Mouse (Mus musculus): Measurements from ENCODE around the gene Jdp2.

The Jdp2 gene

DNA sequence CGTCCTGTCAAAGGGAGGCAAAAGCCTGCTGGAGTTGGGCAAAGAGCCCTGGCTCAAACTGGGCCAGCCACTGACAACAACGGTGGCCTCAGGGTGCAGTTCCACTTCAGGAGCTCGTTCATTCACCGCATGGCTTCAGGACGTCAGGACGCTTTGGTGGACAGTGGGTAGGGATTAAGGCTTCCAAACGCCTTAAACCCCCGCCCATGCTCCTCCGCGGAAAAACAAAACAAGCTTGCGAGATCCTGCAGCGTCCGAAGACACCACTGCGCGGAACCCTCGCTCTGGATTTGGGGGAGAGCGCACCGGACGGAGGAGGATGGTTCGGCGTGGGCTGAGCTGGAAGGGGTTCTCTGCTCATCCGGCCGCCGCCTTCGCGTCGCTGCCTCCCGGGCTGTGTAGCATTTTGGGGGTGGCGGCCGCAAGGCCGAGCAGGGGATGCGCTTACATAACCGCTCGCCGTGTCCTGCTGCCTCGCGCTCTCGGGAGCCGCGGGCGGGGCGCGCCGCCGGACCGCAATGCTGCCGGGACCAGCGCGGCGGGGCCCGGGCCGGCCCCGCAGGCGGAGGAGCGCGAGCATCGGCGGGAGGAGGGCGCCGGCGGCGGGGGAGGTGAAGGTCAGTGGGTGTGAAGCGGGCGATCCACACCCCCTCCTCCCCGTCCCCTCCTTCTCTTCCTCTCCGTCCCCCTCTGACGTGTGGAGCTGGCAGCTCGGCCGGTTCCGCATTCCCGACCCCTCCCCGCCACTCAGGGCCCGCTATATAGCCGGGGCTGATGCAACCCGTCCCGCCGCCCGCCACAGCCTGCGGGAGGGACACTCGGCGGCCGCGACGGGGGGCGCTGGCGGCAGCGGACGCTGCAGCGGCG, at the start of gene Jdp2:
Gene Jdp2 (plus strand): TSS at position 417 of the 867 bp plus-strand sequence.
- peak; percentile 91 to 96 for DNase-seq

DNA sequence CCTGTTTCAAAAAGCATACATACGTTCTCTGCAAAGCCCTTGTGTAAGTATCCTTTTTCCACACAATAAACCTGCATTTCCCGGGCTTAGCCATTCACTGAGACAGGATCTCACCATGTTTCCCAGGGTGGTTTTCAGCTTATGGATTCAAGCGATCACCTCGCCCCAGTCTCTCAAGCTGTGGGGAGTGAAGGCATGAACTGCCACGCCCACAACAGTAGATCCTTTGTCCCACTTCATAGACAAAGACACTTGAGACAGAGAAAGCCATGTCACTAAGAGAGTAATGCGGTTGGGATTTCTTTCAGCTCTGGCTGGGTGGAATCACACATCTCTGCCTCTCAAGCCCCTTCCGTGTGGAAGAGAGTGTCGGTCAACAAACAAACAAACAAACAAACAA, 49.2 kb upstream of the Jdp2 start:
- no peak for DNase-seq

DNA sequence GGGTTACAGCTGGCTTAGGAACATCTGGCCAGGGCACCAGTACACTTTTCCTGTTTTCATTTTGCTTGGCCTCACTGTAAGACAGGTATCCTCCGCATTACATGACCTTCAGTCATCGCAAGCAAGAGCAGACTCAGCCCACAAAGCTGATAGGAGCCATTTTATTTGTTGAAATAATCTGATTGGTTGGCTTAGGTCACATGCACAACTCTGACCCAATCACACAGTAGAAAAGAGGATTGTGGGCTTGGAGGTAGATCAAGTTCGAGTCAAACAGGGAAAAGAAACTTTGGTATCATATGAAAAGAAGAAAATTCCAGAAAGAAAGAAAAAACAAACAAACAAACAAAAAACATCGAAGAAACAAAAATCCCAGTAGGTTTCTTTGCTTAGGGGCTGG, 48.4 kb upstream of the Jdp2 start:
- DNase-seq = no peak

DNA sequence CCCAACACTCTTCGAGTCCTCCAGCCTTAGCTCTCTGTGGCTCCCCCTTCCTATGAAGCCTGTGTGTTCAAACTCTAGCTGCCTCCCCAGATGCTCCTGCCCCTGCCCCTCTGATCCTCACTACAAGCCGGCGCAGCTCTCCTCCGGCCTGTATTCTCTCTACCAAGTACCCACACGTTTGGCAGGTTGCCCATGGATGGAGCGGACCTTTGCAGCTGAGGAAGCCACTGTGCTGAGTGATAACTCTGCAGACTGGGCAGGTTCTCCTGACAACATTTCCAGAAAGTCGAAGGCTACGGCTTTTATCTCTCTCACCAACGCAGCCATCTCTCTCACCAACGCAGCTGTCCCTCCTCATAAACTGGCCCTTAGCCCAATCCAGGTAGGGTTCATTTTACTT, 39.5 kb upstream of the Jdp2 start:
- peak; percentile 66 for DNase-seq

DNA sequence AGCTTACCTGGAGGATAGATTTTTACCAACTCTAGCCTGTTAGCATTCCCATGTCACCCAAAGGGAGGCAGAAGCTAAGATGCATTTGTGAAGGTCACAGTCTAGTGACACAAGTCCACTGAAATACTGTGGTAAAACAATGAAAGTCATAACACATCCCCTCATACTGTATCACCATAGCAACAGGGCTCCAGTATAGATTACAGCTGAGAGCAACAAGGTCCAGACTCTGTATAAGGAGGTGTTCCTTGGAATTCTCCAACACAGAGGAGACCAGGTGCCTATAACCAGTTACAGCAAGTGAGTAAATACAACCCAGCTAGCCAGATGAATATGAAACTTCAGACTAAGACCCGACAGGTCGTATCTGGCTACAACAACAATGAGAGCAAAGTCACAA, 33.4 kb upstream of the Jdp2 start:
- no peak for DNase-seq

DNA sequence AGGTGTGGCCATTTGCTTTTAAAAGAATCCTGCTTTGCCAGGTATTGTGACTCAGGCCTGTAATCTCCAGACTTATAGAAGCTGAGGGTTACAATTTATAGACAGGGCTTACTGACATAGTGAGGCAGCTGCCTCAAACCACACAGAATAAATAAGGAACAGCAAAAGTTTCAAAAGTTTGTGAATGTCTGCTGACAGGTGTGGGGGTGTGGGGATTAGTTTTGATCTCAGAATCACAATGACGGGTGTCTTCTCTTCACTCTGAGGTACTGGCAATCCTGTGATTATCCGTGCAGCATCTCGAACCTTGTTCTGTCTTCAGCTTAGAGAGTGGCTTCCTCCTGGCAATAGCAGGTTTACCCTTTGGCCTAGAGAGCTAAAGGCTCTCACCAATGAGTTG, 30.5 kb upstream of the Jdp2 start:
- DNase-seq = no peak

DNA sequence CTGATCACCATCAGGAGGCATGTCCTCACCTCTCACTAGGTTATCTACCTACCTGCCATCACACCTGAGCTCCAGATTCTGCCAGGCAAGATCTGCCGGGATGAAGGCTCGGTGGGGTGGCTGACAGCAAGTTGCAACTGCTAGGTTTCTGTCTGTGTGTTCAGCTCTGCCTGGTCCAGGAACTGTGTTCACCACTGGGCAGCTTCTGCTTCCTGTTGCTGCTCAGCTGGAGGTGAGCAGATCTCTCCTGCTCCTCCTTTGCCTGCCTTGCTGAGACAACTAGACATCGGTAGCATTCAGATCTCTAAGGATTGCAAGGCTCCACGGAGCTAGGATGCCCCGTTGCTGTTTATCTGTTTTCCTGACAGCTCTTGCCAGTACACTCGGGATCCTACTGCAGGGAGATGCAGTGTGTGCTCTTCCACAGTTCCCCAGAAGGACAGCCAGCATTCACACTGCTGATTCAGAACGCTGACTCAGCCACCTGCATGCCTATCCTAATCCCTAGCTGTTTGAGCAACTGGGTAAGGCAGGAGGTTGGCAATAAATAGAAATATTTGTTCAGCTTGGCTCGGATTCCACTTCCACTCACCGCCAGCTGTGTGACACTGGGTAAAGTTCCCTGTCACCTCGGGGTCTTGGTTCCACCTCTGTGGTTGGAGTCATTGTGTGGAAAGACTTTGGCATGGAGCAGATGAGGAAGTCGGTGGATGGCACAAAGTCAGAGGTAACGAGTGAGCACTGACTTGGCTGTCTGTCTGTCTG, 29.3 kb upstream of the Jdp2 start:
- no peak for DNase-seq

DNA sequence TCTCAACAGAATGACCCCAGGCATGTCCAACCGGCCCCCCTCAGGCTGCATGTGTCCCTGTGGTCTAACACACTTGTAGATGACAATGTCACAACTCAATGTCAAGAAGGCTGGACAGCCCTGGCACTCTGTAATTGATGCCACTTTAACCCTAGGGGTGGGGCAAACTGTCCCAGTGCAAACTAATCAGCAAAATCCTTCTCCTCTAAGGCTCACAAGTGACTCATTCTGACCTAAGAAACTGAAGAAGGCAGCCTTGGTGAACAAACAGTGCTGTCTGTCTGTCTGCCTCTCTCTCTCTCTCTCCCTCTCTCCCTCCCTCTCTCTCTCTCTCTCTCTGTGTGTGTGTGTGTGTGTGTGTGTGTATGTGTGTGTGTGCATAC, 28.7 kb upstream of the Jdp2 start:
- no peak for DNase-seq

DNA sequence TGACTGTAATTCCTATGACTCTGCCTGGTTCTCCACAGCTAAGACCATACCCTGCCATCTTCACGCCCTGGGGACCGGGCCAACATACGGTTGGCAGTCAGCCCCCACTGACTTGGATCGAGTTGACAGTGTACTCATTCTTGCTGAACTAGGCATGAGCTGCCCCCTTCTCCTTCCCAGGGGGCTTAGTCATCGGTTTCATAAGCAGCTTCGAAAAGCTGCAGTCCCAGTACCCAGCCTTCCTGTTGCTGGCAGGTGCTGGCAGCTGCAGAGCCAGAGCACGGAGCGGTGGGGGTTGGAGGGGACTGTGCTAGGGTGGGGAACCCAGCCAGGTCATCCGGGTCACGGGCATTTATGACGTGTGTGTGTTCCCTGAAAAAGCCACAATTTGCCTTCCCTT, 27.5 kb upstream of the Jdp2 start:
- peak; percentile 78 to 87 for DNase-seq

DNA sequence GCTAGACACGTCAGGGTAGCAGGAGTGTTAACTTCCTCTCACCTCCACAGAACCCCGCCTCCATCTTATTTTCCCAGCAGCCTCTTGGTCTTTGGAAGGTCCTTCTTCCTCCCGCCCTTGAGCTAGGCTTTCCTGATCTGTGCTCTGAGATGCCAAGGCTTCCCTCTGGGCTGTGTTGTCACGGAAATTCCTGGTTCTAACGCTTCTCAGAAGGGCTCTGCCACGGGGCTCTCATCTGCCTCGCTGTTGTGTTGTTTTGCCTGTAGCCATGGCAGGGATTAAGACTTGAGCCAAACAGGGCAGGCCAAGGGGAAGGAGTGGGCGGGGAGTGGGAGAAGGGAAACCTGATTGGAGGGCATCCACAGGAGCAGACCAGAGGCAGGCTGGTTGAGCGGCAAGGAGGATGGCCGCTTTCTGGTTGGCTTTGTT, 26.8 kb upstream of the Jdp2 start:
- DNase-seq = peak; percentile 87 to 91

DNA sequence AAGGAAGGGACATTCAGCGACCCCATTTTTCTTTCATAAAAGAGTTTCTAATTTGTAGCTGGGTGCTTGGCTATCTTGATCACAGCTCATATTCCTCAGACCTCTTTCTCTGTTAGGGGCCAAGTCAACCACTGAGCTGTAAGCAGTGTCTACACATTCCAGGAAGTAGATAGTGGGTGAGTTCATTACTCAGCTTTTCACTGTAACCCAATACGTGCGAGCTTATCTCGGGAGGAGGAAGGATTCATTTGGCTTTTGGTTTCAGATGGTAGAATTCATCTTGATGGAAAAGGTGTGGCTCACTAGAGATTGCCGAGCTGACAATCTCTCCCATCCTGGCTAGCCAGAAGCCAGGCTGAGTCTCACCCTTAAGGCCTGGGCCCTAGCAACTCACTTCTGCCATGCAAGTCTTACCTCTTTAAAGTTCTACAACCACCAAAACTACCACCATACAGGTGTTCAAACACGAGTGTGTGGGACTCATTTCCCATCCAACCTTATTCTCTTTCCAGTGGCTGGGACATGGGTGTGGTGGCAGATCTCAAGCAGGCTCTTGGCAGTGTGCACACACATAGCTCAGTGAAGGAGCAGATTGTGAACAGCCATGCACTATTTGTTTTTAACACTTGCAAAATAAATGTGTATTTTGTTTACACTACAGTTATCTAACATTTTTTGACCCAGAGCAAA, 23.9 kb upstream of the Jdp2 start:
- no peak for DNase-seq

DNA sequence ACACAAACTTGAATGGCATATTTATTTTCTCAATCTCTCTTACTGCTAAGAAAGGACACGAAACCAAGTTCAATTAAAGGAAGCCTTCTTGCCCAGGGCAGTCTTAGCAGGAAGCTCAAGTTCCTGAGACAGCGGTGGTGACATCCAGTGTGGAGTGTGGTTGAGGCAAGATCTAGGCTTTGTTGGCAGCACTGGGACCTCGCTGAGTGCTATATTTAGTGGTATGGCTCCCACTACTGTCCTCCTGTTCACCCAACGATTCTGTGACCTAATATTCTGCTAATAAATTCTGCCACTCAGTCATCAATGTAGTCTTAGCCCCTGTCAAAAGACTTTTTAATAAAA, 23.4 kb upstream of the Jdp2 start:
- DNase-seq = no peak

DNA sequence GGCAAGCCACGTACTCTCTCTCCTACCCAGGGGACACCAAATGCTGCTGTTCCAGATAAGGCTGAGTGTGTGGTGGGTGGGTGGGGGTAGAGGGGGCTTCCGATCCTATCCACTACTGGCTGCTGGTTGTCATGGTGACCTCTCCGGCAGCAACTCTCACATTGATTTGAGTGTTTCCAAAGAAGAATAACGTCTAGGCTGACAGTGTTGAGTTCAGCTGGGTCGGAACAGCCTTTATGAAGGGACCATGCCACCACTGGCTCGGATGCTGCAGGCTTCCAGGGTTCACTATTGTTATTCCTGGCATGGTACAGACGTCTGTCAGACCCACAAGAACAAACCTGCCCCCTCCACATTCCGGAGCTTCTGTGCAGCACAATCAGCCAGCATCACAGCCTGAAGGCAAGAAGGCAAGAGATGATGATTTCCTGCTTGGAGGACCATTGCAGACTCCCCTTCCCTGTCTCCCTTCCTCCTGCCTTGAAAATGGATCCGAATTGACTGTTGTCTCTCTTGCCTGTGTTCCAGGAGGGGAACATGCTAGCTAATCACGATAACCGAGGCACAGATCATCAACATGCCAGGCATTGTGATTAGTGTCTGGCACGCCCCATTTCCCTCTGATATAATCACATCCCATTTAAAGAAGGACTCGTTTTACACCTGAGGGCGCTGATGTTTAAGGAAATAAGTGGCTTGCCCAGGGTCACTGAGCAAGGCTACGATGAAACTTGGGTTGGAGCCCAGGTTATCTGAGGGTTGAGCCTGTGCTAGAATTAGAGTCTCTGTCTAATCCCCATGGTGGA, 17.4 kb upstream of the Jdp2 start:
- DNase-seq = no peak

DNA sequence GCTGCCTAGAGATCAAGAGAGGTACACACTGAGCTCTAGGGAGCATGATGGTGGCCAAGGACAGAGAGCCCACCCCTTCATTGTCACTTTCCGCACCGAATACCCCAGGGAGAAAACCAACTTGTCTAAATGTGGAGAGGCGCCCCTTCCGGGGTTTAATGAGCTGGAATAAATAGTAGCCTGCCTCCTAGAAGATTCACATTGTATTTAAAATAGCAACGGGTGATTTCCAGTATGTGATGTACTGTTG, 16.8 kb upstream of the Jdp2 start:
- no peak for DNase-seq

DNA sequence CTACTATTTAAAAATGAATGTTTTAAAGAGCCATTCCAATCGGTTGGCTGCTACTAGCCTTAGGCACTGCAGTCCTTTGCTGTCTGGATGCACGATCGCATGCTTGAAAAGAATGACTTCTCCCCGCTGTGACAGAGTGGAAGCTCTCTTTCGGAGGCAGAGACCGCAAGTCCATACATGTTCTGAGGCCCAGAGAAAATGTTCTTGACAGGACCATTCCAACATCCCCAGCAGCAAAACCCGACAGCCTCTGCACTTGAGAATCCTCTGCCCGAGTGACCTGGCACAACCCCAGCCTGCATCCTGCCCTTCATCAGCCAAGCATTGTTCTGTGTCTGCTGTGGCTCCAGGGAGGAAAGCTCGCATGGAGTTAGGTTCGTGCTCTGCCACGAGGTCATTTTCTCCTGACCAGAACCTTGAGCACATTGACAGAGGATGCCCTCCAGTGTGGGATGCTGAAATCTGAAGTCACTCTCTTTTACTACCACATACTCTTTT, 13.0 kb upstream of the Jdp2 start:
- peak in 1 of 2 experiments; percentile 49 for DNase-seq

DNA sequence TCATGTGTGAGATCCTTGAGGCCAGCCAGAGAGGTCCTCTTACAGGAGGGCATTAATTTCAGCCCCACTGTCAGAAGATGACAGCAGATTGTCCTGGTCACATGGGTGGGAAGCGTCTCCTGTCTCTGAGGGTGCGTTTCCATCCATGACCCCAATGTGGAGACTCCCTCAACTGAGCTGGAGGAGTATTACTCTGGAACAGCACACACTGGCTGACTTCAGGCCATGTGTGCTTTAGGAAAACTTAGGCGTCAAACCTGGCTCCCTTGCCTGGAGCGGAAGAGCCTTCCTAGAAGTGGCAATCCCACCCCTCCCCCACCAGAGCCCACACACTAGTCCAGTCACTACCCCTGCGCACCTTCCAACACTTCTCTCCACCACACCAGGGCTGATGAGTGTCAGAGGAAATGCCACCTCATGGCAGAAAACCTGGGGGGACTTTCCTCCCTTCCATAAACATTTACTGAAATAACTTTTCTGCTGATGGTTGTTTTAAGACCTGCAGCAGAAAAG, 8.9 kb upstream of the Jdp2 start:
- no peak for DNase-seq

DNA sequence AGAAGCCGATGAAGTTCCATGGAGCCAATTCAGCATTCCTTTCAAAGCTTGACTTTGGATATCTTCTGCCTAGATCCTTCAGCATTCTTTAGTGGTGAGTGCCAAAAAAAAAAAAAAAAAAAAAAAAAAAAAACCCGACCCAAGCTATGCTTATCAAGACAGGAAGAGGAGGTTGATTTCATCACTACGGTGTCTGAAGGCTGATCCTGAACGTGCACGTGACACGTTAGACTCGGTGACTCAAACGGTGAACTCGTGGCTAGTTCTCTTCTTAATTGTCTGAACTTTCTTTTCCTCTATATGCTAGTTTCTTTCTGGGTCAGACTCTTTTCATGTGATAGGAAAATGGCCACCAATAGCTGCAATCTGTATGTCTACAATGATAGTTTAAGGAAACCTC, 5.9 kb upstream of the Jdp2 start:
- DNase-seq = no peak

DNA sequence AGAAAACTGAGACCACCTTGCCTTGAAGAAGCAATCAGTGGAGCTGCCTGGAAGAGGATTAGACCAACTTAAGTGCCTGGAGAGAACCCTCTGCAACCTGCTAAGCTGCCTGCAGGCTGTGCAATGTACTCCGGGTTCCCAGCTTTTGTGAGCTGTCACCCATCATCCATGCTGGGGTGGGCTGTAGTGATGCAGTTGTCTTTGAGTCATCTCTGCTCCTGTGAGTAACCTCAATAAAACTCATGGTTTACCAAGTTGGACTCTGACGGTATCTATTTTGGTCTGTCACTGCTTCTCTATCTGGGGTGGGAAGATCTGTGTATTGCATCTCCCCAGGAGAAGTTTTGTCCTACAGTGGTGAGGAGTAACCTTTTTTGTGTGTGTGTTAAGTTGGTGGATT, 4.4 kb upstream of the Jdp2 start:
- DNase-seq = no peak

DNA sequence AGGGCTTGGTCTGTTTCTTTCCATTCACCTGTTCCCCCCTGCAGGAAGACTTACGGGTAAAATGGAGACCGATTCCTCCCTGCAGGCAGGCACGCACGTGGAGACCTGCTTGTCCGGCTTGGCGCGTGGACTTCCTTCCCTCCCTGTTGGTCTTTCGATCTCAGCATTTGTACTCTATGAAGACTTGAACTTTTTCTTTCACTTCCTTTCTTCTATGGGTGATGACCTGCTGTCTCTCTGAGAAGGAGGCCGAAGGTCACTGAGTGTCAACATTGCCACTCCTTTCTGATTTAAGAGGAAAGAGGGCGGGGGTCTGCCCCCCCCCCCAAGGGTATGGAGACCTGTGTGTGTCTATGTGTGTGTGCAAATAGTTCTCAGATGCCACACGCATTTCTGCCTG, 774 bp upstream of the Jdp2 start:
- peak in 1 of 2 experiments; percentile 24 for DNase-seq

DNA sequence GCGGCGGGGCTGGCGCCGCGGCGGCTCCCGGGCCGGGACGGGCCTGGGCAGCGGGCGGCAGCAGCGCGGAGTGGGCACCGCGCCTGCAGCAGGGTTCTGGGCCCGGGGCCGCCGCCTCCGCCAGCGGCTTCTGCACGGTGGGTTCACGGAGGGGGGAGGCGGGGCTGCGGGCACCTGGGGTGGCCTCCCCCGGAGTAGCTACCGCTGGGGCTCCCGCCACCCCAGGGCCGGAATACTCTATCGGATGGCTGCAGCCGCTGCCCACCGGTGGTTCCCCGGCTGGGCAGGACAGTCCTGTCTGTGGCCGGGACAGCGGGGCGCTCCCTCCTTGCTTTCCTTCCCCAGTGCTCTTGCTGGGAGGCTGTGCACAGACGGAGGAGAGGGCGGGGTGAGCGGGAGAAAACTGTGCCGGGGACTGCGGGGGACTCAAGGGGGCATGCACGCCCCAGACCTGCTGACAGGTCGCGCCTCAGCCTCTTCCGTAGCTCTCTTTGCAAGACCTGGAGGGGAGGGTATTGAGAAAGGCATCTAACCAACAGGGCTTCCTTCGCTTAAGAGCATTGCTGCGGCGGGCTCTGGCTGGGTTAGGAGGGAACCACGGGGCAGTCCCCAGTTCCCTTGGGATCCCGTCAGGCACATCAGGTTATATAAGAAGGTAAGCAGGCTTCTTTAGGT, 788 bp downstream of the Jdp2 start:
- DNase-seq = peak; percentile 62 to 64

DNA sequence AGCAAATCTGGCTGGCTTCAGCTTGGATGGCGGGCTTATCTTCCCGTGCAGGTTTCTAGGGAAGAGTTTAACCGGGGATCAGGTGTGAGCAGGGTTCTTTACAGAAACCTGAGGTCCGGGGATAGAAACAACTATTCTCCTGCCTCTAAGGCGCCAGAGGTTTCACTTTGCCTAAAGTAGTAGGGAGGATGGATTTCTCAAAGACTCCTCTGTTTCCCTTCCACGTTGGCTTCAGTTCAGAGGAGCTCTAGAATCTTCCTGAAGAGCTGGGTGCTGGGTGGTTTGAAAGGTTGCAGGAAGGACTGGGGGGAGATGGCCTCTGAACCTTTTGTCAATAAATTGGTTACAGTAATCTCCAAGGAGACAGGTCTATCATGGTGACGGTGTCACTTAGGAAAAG, 1.8 kb downstream of the Jdp2 start:
- no peak for DNase-seq

DNA sequence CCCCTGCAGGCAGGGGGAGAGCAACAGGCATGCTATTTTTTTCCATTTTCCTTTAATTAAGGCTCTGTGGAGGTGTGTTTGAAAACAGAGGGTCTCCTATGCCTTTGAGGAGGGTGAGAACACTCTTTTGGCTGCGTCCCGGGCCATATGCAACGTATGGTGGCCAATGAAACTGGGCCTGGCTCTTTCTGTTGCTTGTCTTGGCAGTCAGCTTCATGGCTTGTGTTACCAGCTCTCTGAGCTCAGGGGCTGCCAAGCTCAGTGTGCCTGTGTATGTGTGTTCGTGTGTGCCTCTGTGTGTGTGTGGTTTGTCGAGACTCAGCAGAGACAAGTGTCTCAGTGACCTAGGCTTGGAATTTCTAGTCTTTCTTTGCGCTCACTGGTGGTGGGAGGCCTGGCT, 2.7 kb downstream of the Jdp2 start:
- peak; percentile 48 to 60 for DNase-seq
